Mouse (Mus musculus) liver, embryonic 11.5 days (tissue): ENCODE results near the gene Afap1. TPM values are rescaled to one million over a fixed set of nuclear protein-coding genes. Genes with fewer than 3 reads are reported as not detected.

ENCODE experiments used
- ATAC-seq: fragments of 200-750 bp; cut with Nextera tagmentation; replicated peaks from 2 replicates; pipeline ENCODE4 v1.8.0; 2017; ENCODE audit warnings: moderate number of reproducible peaks, mild to moderate bottlenecking, moderate TSS enrichment, moderate library complexity; ENCODE audit not compliant: low FRiP score
- DNase-seq: peaks from one replicate; pipeline ENCODE4 v3.0.0-alpha.2; 2017; ENCODE audit warnings: low spot score
- H3K27ac ChIP-seq: fragments of 300-500 bp; sonication (generic); 2 replicates; pipeline ENCODE4 v1.5.1; 2014; ENCODE audit warnings: mild to moderate bottlenecking, low read depth, low read length, control low read depth
- H3K27me3 ChIP-seq: fragments of 300-500 bp; sonication (generic); replicated peaks from 2 replicates; pipeline ENCODE4 v1.6.1; 2014; ENCODE audit warnings: low read length, mixed read lengths; ENCODE audit not compliant: control insufficient read depth, insufficient read depth
- H3K36me3 ChIP-seq: fragments of 300-500 bp; sonication (generic); 2 replicates; pipeline ENCODE4 v1.6.1; 2014; ENCODE audit warnings: mild to moderate bottlenecking, low read length, moderate library complexity, mixed read lengths; ENCODE audit not compliant: control insufficient read depth, insufficient read depth
- H3K4me1 ChIP-seq: fragments of 300-500 bp; sonication (generic); replicated peaks from 2 replicates; pipeline ENCODE4 v1.6.1; 2014; ENCODE audit warnings: low read length, mixed read lengths; ENCODE audit not compliant: control insufficient read depth, insufficient read depth
- H3K4me2 ChIP-seq: fragments of 300-500 bp; sonication (generic); 2 replicates; pipeline ENCODE4 v1.6.1; 2014; ENCODE audit warnings: mild to moderate bottlenecking, control low read depth, moderate library complexity
- H3K4me3 ChIP-seq: fragments of 300-500 bp; sonication (generic); 2 replicates; pipeline ENCODE4 v1.5.1; 2014; ENCODE audit warnings: low read depth, low read length, control low read depth
- H3K9ac ChIP-seq: fragments of 300-500 bp; sonication (generic); 2 replicates; pipeline ENCODE4 v1.6.1; 2014; ENCODE audit warnings: low read depth, low read length, control low read depth
- H3K9me3 ChIP-seq: fragments of 300-500 bp; sonication (generic); 2 replicates; pipeline ENCODE4 v1.6.1; 2016; ENCODE audit warnings: low read length, inconsistent platforms, mixed read lengths; ENCODE audit not compliant: control insufficient read depth
- WGBS: fragments of 180-500 bp; shearing (Covaris S2); extraction: QIAGEN DNeasy Blood & Tissue Kit; methylation state at CpG from one replicate; pipeline ENCODE4 v1.1.7; 2014; 5-methylcytosine and 5-hydroxymethylcytosine counted together
- polyA plus RNA-seq: library from polyadenylated mRNA; unstranded; fragments of >200 nt; fragmentation: Nextera tagmentation; extraction: Ambion mirVana; gene quantifications from 2 replicates; pipeline ENCODE4 v1.2.1, GENCODE M21; 2014

Afap1 gene
- polyA plus RNA-seq, 1 experiment from 2014 or later: 6.8 TPM

- ATAC-seq (no peak), DNase-seq (no peak)
- Histone ChIP-seq H3K9me3 (no peaks in the 10 kb centered on the region), H3K4me1 (no peaks in the 10 kb centered on the region; the same call in 1 of the 2 replicates), H3K36me3 (peaks cover 8% of the 10 kb centered on the region; the same call in 1 of the 2 replicates), H3K27ac (no peak overlapping the region), H3K4me2 (no peak overlapping the region), H3K27me3 (no peaks in the 10 kb centered on the region), H3K4me3 (no peak overlapping the region), H3K9ac (no peak overlapping the region)
- 84% methylated on average over 5 of the region's 5 CpGs for WGBS
These were observed 55.9 kb downstream of the Afap1 start for GRCm38 (mm10) chr5:35949061-35949460.

- no peak for DNase-seq
- whole genome bisulfite sequencing: 84% methylated on average over 7 of the region's 7 CpGs
- H3K27me3 ChIP-seq: no peaks in the 10 kb centered on the region
- no peaks in the 10 kb centered on the region for H3K9me3 ChIP-seq
- H3K36me3 ChIP-seq: peaks cover 8% of the 10 kb centered on the region; the same call in 1 of the 2 replicates
- no peak overlapping the region for H3K4me2 ChIP-seq
- H3K9ac ChIP-seq: no peak overlapping the region
- no peaks in the 10 kb centered on the region; the same call in 1 of the 2 replicates for H3K4me1 ChIP-seq
- no peak for ATAC-seq
- H3K27ac ChIP-seq: no peak overlapping the region
- no peak overlapping the region for H3K4me3 ChIP-seq
These were observed 57.4 kb downstream of the Afap1 start for GRCm38 (mm10) chr5:35950504-35950903.

- no peaks in the 10 kb centered on the region for H3K9me3 ChIP-seq
- H3K4me2 ChIP-seq: no peak overlapping the region
- ATAC-seq (no peak), DNase-seq (no peak)
- no peak overlapping the region for H3K27ac ChIP-seq
- no peak overlapping the region for H3K9ac ChIP-seq
- 77% methylated on average over 12 of the region's 12 CpGs for WGBS
- no peak overlapping the region for H3K4me3 ChIP-seq
- H3K36me3 ChIP-seq: peaks cover 8% of the 10 kb centered on the region; the same call in 1 of the 2 replicates
- H3K4me1 ChIP-seq: no peaks in the 10 kb centered on the region
- H3K27me3 ChIP-seq: no peaks in the 10 kb centered on the region
These were observed 61.1 kb downstream of the Afap1 start for GRCm38 (mm10) chr5:35954055-35954718.

GRCm38 (mm10) chr5:35956268-35956667, 63.1 kb downstream of the Afap1 start:
- Histone ChIP-seq H3K4me2 (no peak overlapping the region), H3K27me3 (no peaks in the 10 kb centered on the region), H3K36me3 (peaks cover 2% of the 10 kb centered on the region; the same call in 1 of the 2 replicates), H3K4me3 (no peak overlapping the region), H3K9me3 (no peaks in the 10 kb centered on the region), H3K27ac (no peak overlapping the region), H3K4me1 (no peaks in the 10 kb centered on the region), H3K9ac (no peak overlapping the region)
- ATAC-seq (no peak), DNase-seq (no peak)
- WGBS: 71% methylated on average over 1 of the region's 1 CpGs

GRCm38 (mm10) chr5:35958681-35959080, 65.6 kb downstream of the Afap1 start:
- no peak overlapping the region for H3K27ac ChIP-seq
- H3K36me3 ChIP-seq: peaks cover 2% of the 10 kb centered on the region; the same call in 1 of the 2 replicates
- no peak overlapping the region for H3K4me2 ChIP-seq
- DNase-seq: no peak
- H3K4me1 ChIP-seq: no peaks in the 10 kb centered on the region
- ATAC-seq: no peak
- 78% methylated on average over 2 of the region's 2 CpGs for WGBS
- H3K9ac ChIP-seq: no peak overlapping the region
- H3K27me3 ChIP-seq: no peaks in the 10 kb centered on the region
- H3K9me3 ChIP-seq: no peaks in the 10 kb centered on the region
- H3K4me3 ChIP-seq: no peak overlapping the region

- ATAC-seq (no peak), DNase-seq (no peak)
- H3K9ac ChIP-seq: no peak overlapping the region
- no peaks in the 10 kb centered on the region for H3K27me3 ChIP-seq
- H3K4me1 ChIP-seq: no peaks in the 10 kb centered on the region
- 54% methylated on average over 8 of the region's 8 CpGs for WGBS
- peaks cover 2% of the 10 kb centered on the region; the same call in 1 of the 2 replicates for H3K36me3 ChIP-seq
- H3K4me3 ChIP-seq: no peak overlapping the region
- no peaks in the 10 kb centered on the region for H3K9me3 ChIP-seq
- no peak overlapping the region for H3K4me2 ChIP-seq
- no peak overlapping the region for H3K27ac ChIP-seq
These were observed 67.0 kb downstream of the Afap1 start for GRCm38 (mm10) chr5:35960168-35960567.

GRCm38 (mm10) chr5:35961271-35961670, 68.2 kb downstream of the Afap1 start:
- H3K27ac ChIP-seq: no peak overlapping the region
- ATAC-seq (no peak), DNase-seq (no peak)
- no peaks in the 10 kb centered on the region for H3K4me1 ChIP-seq
- H3K4me2 ChIP-seq: no peak overlapping the region
- WGBS: 80% methylated on average over 8 of the region's 8 CpGs
- no peak overlapping the region for H3K9ac ChIP-seq
- no peaks in the 10 kb centered on the region for H3K27me3 ChIP-seq
- no peak overlapping the region for H3K4me3 ChIP-seq
- no peaks in the 10 kb centered on the region for H3K9me3 ChIP-seq
- peaks cover 5% of the 10 kb centered on the region; the same call in 1 of the 2 replicates for H3K36me3 ChIP-seq

- Histone ChIP-seq H3K4me3 (no peak overlapping the region), H3K4me1 (no peaks in the 10 kb centered on the region), H3K27me3 (no peaks in the 10 kb centered on the region), H3K9ac (no peak overlapping the region), H3K36me3 (0 out of 2 replicates have a peak, but pooled peaks cover 3% of the 10 kb centered on the region), H3K4me2 (no peak overlapping the region), H3K9me3 (no peaks in the 10 kb centered on the region), H3K27ac (no peak overlapping the region)
- ATAC-seq (no peak), DNase-seq (no peak)
- 81% methylated on average over 9 of the region's 9 CpGs for WGBS
These were observed 70.5 kb downstream of the Afap1 start for GRCm38 (mm10) chr5:35963635-35964034.

- no peak overlapping the region for H3K27ac ChIP-seq
- no peaks in the 10 kb centered on the region for H3K9me3 ChIP-seq
- no peaks in the 10 kb centered on the region for H3K27me3 ChIP-seq
- H3K4me2 ChIP-seq: no peak overlapping the region
- 0 out of 2 replicates have a peak, but pooled peaks cover 3% of the 10 kb centered on the region for H3K36me3 ChIP-seq
- 72% methylated on average over 5 of the region's 5 CpGs for WGBS
- no peak overlapping the region for H3K9ac ChIP-seq
- no peaks in the 10 kb centered on the region for H3K4me1 ChIP-seq
- ATAC-seq: no peak
- H3K4me3 ChIP-seq: no peak overlapping the region
- no peak for DNase-seq
These were observed 71.9 kb downstream of the Afap1 start for GRCm38 (mm10) chr5:35965036-35965435.
